Mouse (Mus musculus) R1 (cell line): Measurements from ENCODE around the gene Bcar1.

Experiments used
- DNase-seq: peaks from one replicate; pipeline ENCODE4 v3.0.0-alpha.2; 2018; ENCODE audit warnings: low read depth, low spot score

Bcar1 gene

GRCm38 (mm10) chr8:111743792-111744696, at the start of gene Bcar1:
Gene Bcar1 (minus strand): TSS chr8:111743809.
- DNase-seq = peak; percentile 85

GRCm38 (mm10) chr8:111789639-111790038, 46.0 kb upstream of the Bcar1 start:
- no peak for DNase-seq

- peak; percentile 99 for DNase-seq
Measured at GRCm38 (mm10) chr8:111789200-111789599, 45.6 kb upstream of the Bcar1 start.

DNA sequence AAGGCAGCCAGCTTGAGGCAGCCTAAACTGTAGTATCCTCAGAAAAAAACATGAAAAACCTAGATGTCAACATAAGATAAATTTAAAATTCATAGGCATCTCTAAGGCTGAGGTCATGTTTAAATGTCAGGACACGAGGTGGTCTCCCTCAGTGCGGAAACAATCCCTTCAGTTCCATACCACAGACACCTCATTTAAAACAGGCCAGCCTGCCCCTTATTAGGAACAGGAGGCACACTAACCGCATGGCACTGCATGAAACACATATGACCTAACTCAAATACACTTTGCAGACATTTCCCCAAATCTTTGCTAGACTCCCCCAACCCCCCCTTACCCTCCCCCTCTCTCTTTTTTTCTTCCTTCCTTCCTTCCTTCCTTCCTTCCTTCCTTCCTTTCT, 44.9 kb upstream of the Bcar1 start:
- peak; percentile 39 for DNase-seq

DNA sequence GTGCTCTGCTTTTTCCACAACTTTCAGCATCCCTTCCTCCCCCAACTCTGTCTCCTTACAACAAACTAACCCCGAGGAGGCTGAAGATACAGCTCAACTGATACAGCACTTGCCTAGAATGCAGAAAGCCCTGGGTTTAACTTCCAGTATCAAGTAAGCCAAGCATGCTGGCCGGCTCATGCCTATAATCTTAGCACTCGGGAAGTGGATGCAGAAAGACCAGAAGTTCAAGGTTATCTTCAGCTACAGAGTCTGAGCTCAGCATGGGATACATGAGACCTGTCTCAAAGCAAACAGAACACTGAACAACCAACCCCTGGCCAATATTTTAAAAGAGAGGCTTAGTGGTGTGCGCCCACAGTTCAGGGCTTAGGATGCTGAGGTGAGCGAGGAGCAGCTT, 44.5 kb upstream of the Bcar1 start:
- DNase-seq = peak; percentile 60

- DNase-seq = peak; percentile 35
Measured at GRCm38 (mm10) chr8:111787683-111788082, 44.1 kb upstream of the Bcar1 start.

- peak; percentile 80 for DNase-seq
Measured at GRCm38 (mm10) chr8:111786701-111787588, 43.3 kb upstream of the Bcar1 start.

GRCm38 (mm10) chr8:111786116-111786515, 42.5 kb upstream of the Bcar1 start:
- no peak for DNase-seq

- no peak for DNase-seq
Measured at GRCm38 (mm10) chr8:111782671-111783394, 39.2 kb upstream of the Bcar1 start.

- DNase-seq = no peak
Measured at GRCm38 (mm10) chr8:111782161-111782560, 38.6 kb upstream of the Bcar1 start.

DNA sequence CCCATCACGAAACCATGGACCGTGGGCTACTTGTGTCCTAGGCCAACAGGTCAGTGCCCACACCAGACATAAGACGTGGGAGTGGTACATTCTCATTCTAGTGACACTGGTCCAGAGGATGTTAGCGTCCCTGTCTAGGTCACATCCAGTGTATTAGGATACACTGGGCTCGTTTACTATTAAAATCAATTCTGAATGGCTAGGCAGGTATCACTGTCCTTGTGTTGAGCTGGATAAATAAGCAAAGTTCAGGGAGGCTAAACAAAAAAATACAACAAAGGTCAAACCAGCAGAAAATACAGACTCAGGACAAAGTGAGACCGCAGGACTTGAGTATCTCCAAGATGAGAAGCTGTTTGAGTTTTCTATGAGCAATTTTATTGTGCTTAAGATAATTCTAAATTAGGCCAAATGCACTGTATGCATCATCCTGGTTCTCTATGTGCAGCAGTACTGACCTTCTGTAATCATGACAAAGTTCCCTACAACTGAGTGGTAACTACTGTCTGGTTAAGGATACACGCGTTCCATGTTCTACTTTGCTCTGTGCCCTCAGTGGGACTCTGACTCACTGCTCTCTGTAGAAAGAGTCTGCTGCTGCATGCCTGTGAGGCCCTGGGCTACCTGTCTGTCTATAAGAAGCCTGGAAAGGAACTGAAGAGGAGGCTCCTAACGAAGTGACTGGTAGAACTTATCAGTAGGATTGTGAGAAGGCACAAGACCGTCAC, 37.3 kb upstream of the Bcar1 start:
- no peak for DNase-seq

- no peak for DNase-seq
Measured at GRCm38 (mm10) chr8:111779690-111780089, 36.1 kb upstream of the Bcar1 start.

DNA sequence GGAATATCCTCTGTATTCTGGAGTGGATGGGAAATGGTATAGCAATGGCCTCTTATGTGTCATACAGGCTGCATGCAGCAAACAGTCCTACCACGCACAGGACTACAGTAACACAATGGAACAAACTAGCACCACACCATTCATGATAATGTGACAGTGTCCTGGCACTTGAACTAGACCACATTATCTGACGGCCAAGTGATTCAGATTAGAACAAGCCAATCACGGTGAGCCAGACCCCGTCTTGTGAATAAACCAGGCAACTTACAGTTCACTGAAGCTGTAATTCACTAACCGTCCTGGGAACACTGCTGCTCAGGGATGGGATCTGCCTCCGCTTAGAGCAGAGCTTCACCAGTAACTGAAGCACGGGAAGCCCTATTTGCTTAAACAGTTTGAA, 35.2 kb upstream of the Bcar1 start:
- DNase-seq = no peak

DNA sequence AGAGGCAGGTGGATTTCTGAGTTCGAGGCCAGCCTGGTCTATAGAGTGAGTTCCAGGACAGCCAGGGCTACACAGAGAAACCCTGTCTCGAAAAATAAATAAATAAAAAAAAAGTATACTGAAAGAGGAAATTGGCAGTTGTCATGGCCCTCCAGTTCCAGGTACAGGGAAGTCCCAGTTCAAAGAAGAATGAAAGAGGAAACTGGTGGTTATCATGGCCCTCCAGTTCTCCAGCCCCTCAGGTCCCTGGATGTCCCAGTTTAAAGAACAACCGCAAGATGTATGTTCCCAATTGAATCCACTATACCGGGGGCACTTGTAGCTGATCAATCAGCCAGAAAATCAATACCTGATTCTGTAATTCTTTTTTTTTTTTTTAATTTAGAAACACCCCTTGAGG, 32.9 kb upstream of the Bcar1 start:
- no peak for DNase-seq

GRCm38 (mm10) chr8:111775766-111776165, 32.2 kb upstream of the Bcar1 start:
- DNase-seq = no peak

GRCm38 (mm10) chr8:111773476-111773875, 29.9 kb upstream of the Bcar1 start:
- DNase-seq = no peak

- DNase-seq = no peak
Measured at GRCm38 (mm10) chr8:111773057-111773456, 29.4 kb upstream of the Bcar1 start.

DNA sequence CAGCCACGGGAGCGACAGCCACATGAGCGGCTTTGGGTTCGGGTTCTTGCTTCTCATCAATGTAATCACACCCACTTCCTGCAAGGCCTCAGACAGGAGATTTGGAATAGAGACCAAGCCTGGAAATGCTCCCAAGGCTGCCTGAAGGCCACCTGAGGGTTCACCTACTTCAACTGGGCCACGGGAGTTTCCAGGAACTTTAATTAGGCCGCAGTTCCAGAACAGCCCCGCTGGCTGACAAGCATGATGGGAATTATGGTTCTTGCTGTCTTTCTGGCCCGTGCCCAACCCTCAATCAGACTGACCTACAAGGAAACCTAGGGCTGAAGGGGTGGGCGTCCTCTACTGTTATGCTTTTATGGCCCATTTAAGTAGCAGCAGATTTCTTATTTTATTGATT, 28.5 kb upstream of the Bcar1 start:
- no peak for DNase-seq

DNA sequence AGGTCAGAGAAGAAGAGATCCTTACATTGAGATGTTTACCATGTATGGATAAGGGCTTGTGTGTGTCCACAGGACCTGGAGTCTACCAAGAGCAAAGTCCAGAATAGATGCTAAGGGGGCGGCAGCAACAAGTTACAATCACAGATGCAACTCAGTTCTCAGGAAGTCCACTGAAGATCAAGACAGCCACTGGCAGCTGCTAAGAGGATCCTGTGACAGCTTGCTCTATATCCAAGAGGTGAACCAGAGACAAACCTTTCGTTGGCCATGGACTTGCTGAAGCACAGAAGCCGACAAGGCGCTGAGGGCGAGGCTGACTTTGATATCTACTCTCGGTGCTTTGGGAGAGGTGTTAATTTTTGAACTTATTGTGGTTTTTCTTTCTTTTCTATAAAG, 28.0 kb upstream of the Bcar1 start:
- no peak for DNase-seq

- no peak for DNase-seq
Measured at GRCm38 (mm10) chr8:111770958-111771624, 27.5 kb upstream of the Bcar1 start.
